Mouse (Mus musculus): ENCODE data around the gene Nup210l.

Nup210l gene

GRCm38 (mm10) chr3:90103938-90104337 is at the start of gene Nup210l:
Gene Nup210l (plus strand): TSS chr3:90104132.
- no peak for DNase-seq

- no peak for DNase-seq
These were observed 42.4 kb upstream of the Nup210l start for GRCm38 (mm10) chr3:90061549-90061948.

GRCm38 (mm10) chr3:90062539-90062938 is 41.4 kb upstream of the Nup210l start:
- DNase-seq, result no peak

- no peak for DNase-seq
These were observed 39.5 kb upstream of the Nup210l start for GRCm38 (mm10) chr3:90064383-90064782.

- DNase-seq, result peak; percentile 61
These were observed 38.4 kb upstream of the Nup210l start for GRCm38 (mm10) chr3:90065553-90065952.

- DNase-seq, result no peak
These were observed 36.1 kb upstream of the Nup210l start for GRCm38 (mm10) chr3:90067851-90068250.

- no peak for DNase-seq
These were observed 34.2 kb upstream of the Nup210l start for GRCm38 (mm10) chr3:90069688-90070087.

GRCm38 (mm10) chr3:90072294-90072693 is 31.6 kb upstream of the Nup210l start, which contains the start of gene Tpm3:
Gene Tpm3 (plus strand): TSS chr3:90072649.
- DNase-seq, result no peak

GRCm38 (mm10) chr3:90076921-90077716 is 26.8 kb upstream of the Nup210l start:
- DNase-seq, result peak; percentile 83

GRCm38 (mm10) chr3:90078224-90078623 is 25.7 kb upstream of the Nup210l start:
- no peak for DNase-seq

- peak; percentile 88 for DNase-seq
These were observed 24.7 kb upstream of the Nup210l start for GRCm38 (mm10) chr3:90079133-90079762.

GRCm38 (mm10) chr3:90079763-90080497 is 24.0 kb upstream of the Nup210l start:
- DNase-seq, result peak; percentile 89

- DNase-seq, result no peak
These were observed 23.5 kb upstream of the Nup210l start for GRCm38 (mm10) chr3:90080498-90080863.

GRCm38 (mm10) chr3:90081365-90082240 is 22.3 kb upstream of the Nup210l start:
- no peak for DNase-seq

- peak; percentile 33 for DNase-seq
These were observed 20.9 kb upstream of the Nup210l start for GRCm38 (mm10) chr3:90083034-90083433.

- DNase-seq, result no peak
These were observed 20.1 kb upstream of the Nup210l start for GRCm38 (mm10) chr3:90083698-90084324.

- no peak for DNase-seq
These were observed 19.1 kb upstream of the Nup210l start for GRCm38 (mm10) chr3:90084790-90085189.

GRCm38 (mm10) chr3:90085281-90085680 is 18.7 kb upstream of the Nup210l start:
- no peak for DNase-seq

- DNase-seq, result no peak
These were observed 17.9 kb upstream of the Nup210l start for GRCm38 (mm10) chr3:90086068-90086467.

GRCm38 (mm10) chr3:90088617-90089016 is 15.3 kb upstream of the Nup210l start:
- no peak for DNase-seq

- no peak for DNase-seq
These were observed 13.0 kb upstream of the Nup210l start for GRCm38 (mm10) chr3:90090892-90091291.

GRCm38 (mm10) chr3:90094453-90094852 is 9.5 kb upstream of the Nup210l start:
- no peak for DNase-seq

All from thymus, postnatal 25 days (tissue).